Mouse (Mus musculus) kidney, adult 2 months (tissue): ENCODE results near the gene Acbd3. TPM values are rescaled to one million over a fixed set of nuclear protein-coding genes. Genes with fewer than 3 reads are reported as not detected.

Source experiments
- DNase-seq: peaks from one replicate; pipeline ENCODE4 v3.0.0; 2021
- H3K27ac ChIP-seq: fragments of 200-500 bp; 2 replicates; pipeline ENCODE4 v1.5.1; 2012; ENCODE audit warnings: low read depth, low read length, control low read depth, inconsistent platforms; ENCODE audit not compliant: insufficient read depth
- H3K27me3 ChIP-seq: fragments of 200-500 bp; replicated peaks from 2 replicates; pipeline ENCODE4 v1.6.1; 2012; ENCODE audit warnings: mild to moderate bottlenecking, moderate library complexity, low read length, inconsistent platforms; ENCODE audit not compliant: control insufficient read depth, insufficient read depth
- H3K36me3 ChIP-seq: fragments of 200-500 bp; 2 replicates; pipeline ENCODE4 v1.6.1; 2012; ENCODE audit warnings: mild to moderate bottlenecking, moderate library complexity, low read length, inconsistent platforms; ENCODE audit not compliant: control insufficient read depth, insufficient read depth
- H3K4me1 ChIP-seq: fragments of 200-500 bp; 2 replicates; pipeline ENCODE4 v1.6.1; 2011; ENCODE audit warnings: low read length; ENCODE audit not compliant: control insufficient read depth, insufficient read depth
- H3K4me3 ChIP-seq: fragments of 200-500 bp; 2 replicates; pipeline ENCODE4 v1.5.1; 2011; ENCODE audit warnings: mild to moderate bottlenecking, low read depth, low read length, control low read depth; ENCODE audit not compliant: insufficient read depth
- CTCF ChIP-seq: fragments of 200-500 bp; conservative IDR thresholded peaks from 2 replicates; pipeline ENCODE4 v1.5.1; 2011; ENCODE audit warnings: low read depth, mild to moderate bottlenecking, control low read depth, low read length, moderate library complexity, mixed read lengths; ENCODE audit not compliant: insufficient read depth, insufficient read length
- POLR2A ChIP-seq: fragments of 200-500 bp; IDR thresholded peaks from one replicate; pipeline ENCODE4 v1.6.1; 2011; ENCODE audit warnings: low read depth, low read length, control low read depth
- WGBS: fragments of 180-500 bp; shearing (Covaris S2); methylation state at CpG from one replicate; pipeline ENCODE4 v1.1.7; 2018; 5-methylcytosine and 5-hydroxymethylcytosine counted together
- polyA plus RNA-seq: library from polyadenylated mRNA; depleted of rRNA; stranded (reverse); fragments of >200 nt; gene quantifications from 2 replicates; pipeline ENCODE4 v1.2.3, GENCODE M21; 2012

The Acbd3 gene
- polyA plus RNA-seq, 1 experiment, result 12.1 TPM

DNA sequence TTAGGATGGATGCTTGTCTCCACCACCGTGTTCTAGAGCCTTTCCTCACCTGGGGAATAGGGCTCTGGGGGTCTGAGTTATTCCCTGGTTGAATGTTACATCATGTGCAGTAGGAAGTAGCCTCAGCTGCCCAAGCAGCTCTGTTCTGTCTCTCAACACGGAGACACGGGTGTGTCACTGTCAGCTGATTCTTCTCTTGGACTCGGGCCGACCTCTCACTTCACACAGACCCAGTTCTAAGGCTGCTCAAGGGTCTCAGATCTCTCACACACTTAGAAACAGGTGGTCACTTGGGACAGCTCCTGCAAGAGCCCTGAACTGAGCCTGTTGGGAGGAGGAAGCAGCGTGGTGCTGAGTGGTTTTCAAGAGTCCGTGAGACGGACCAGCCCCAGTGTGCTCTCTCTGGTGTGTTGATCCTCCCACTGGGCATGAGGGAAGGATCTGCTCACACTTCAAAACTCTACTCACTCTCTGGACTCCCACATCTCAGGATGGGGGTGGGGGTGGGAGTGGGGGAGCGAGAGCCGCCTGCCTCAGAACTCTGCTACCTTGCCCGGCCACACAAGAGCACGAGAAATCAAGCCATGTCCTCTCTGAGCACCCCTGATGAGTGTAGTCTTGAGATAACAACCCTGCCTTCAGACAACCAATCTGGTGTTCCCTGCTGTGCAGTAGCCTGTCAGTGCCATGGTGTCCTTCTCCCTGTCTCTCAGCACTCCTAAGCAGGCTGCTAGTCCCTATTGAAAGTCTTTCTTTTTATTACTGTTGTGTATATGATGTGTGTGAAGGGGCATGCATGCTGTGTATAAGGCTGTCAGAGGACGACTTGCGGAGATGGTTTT is 16.7 kb upstream of the Acbd3 start:
- WGBS, result 80% methylated on average over 14 of the region's 14 CpGs
- Histone ChIP-seq H3K4me1 (peaks cover 7% of the 10 kb centered on the region; the same call in 1 of the 2 replicates), H3K4me3 (no peak overlapping the region), H3K36me3 (no peaks in the 10 kb centered on the region), H3K27me3 (no peaks in the 10 kb centered on the region), H3K27ac (no peak overlapping the region)
- DNase-seq, result no peak
- no peak for TF ChIP-seq CTCF
- TF ChIP-seq POLR2A, result no peak

DNA sequence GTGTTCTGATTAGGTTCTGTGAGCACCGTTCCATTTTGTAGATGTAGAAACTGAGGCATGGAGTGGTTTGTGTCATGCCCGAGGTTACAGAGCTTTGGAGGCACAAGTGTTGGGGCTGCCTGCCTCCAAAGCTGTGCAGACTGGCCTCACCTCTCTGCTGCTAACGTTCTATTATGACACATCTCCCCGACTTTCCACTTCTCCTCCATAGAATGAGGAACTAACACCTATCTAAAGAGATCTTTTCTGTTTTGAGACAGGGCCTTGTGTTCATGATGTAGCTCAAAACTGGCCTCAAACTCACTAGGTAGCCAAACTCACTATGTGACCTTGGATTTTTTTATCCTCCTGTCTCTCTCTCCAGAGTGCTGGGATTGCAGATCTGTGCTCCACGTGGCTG is 7.1 kb upstream of the Acbd3 start:
- no peak for DNase-seq
- Histone ChIP-seq H3K27ac (no peak overlapping the region), H3K4me1 (no peaks in the 10 kb centered on the region; the same call in 1 of the 2 replicates), H3K36me3 (no peaks in the 10 kb centered on the region), H3K4me3 (no peak overlapping the region), H3K27me3 (no peaks in the 10 kb centered on the region)
- TF ChIP-seq POLR2A (no peak), CTCF (no peak)
- 81% methylated on average over 5 of the region's 5 CpGs for WGBS

DNA sequence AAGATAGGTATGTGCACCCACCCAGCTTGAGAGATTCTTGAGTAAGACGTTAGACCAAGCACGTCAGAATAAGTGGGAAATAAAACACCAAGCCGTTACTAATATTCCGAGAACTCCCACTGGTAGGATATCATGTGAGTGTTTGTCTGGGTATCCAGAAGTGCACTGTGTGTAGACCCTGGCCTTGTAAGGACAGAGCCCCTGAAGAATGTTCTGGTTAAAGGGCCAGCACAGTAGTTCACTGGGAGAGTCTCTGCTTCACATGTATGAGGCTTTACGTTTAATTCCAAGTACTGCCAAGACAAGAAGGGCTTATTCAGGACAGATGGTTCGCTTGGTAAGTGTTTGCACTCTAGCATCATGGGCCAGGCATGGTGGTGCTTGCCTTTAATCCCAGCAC is 6.4 kb upstream of the Acbd3 start:
- 87% methylated on average over 6 of the region's 6 CpGs for WGBS
- Histone ChIP-seq H3K4me3 (no peak overlapping the region), H3K27me3 (no peaks in the 10 kb centered on the region), H3K4me1 (no peaks in the 10 kb centered on the region; the same call in 1 of the 2 replicates), H3K36me3 (no peaks in the 10 kb centered on the region), H3K27ac (no peak overlapping the region)
- DNase-seq, result no peak
- TF ChIP-seq CTCF (no peak), POLR2A (no peak)

DNA sequence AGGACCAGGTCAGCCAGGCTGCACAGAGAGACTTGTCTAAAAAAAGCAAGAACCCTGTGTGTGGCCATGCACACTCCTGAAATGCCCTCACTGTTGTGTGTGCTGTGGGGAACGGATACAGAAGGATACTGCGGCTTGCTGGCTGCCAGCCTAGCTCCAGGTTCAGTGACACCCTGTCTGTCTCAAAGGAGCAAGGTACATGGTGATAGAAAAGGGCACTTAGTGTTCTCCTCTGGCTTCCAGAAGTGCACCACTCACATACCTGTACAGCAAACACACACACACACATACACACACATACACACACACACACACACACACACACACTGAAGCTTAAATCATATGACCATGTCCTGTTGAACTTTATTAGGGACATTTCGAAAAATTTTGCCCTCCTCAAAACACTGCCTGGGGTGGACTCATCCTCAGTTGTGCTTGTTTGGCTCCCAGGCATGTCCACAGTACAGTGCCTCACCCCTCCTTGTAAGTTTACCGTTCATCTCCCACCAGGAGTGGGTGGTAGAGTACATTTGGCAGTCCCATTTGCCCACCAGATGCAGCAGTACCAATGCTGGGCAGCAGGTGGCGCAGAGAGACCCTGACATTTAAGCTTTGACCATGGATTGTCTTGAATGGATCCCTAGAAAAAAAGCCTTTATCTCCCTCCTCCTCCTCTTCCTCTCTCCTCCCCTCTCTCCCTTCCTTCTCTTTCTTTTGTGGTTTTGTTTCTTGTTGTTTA is 5.7 kb upstream of the Acbd3 start:
- peaks cover under 1% of the 10 kb centered on the region; the same call in 1 of the 2 replicates for H3K4me1 ChIP-seq
- 27% methylated on average over 5 of the region's 5 CpGs for WGBS
- peak; percentile 84 for DNase-seq
- no peak overlapping the region for H3K4me3 ChIP-seq
- no peaks in the 10 kb centered on the region for H3K27me3 ChIP-seq
- no peak for TF ChIP-seq POLR2A
- TF ChIP-seq CTCF, result peak; percentile 97
- H3K36me3 ChIP-seq, result no peaks in the 10 kb centered on the region
- H3K27ac ChIP-seq, result no peak overlapping the region

- no peak for DNase-seq
- Histone ChIP-seq H3K4me3 (no peak overlapping the region), H3K27me3 (no peaks in the 10 kb centered on the region), H3K4me1 (peaks cover 8% of the 10 kb centered on the region), H3K36me3 (no peaks in the 10 kb centered on the region), H3K27ac (no peak overlapping the region)
- no peak for TF ChIP-seq CTCF
- no peak for TF ChIP-seq POLR2A
- WGBS, result 89% methylated on average over 1 of the region's 1 CpGs
Measured at GRCm38 (mm10) chr1:180722608-180723007, 3.2 kb upstream of the Acbd3 start.

- no peak for DNase-seq
- no peak overlapping the region for H3K27ac ChIP-seq
- H3K36me3 ChIP-seq, result no peaks in the 10 kb centered on the region
- peaks cover 12% of the 10 kb centered on the region for H3K4me1 ChIP-seq
- TF ChIP-seq POLR2A (no peak), CTCF (no peak)
- WGBS, result 36% methylated on average over 1 of the region's 1 CpGs
- no peak overlapping the region for H3K4me3 ChIP-seq
- H3K27me3 ChIP-seq, result no peaks in the 10 kb centered on the region
Measured at GRCm38 (mm10) chr1:180723701-180724238, 2.1 kb upstream of the Acbd3 start.

GRCm38 (mm10) chr1:180726183-180726582 is 340 bp downstream of the Acbd3 start:
- Histone ChIP-seq H3K4me3 (peak overlapping the region; percentile 97), H3K4me1 (peaks cover 12% of the 10 kb centered on the region), H3K27me3 (no peaks in the 10 kb centered on the region), H3K36me3 (no peaks in the 10 kb centered on the region), H3K27ac (peak overlapping the region; percentile 78)
- TF ChIP-seq POLR2A, result no peak
- TF ChIP-seq CTCF, result no peak
- WGBS, result 1% methylated on average over 41 of the region's 42 CpGs
- peak; percentile 59 for DNase-seq
